Mouse (Mus musculus): ENCODE results near the gene Tnxb. TPM values are rescaled to one million over a fixed set of nuclear protein-coding genes. Genes with fewer than 3 reads are reported as not detected.
A peak's percentile ranks its signal among the peaks of the same experiment; 100 is the strongest.

Tnxb gene
- polyA plus RNA-seq, 1 experiment from 2014 or later: 2.2 TPM

DNA sequence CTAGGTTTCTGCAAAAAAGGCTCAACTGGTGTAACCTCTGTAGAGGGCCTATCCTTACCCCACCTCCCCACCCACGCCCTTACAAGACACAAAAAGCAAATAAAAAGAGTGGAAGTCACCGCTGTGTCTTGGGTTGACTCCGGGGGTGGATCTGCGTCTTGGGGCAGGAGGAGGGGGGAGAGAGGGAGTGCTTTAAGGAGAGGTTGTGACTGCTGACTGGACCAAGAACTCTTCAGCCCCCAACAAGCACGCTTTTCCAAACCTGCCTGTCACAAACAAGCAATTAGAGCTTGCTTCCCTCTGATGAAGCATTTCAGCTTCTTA lies 41.7 kb upstream of the Tnxb start:
- peaks cover 8% of the 10 kb centered on the region; the same call in 1 of the 2 replicates for H3K36me3 ChIP-seq (ENCODE audit: control insufficient read depth, insufficient read depth, low read length)
- WGBS: 26% methylated on average over 5 of the region's 5 CpGs
- peak overlapping the region; percentile 70 for H3K9ac ChIP-seq (ENCODE audit: low read length)
- H3K9me3 ChIP-seq (ENCODE audit: control insufficient read depth, low read length): no peaks in the 10 kb centered on the region
- ATAC-seq (replicated peaks; ENCODE audit: low FRiP score, low TSS enrichment, low read depth) (no peak), DNase-seq (ENCODE audit: low spot score) (no peak)
- peaks cover 45% of the 10 kb centered on the region for H3K4me1 ChIP-seq (replicated peaks; ENCODE audit: control insufficient read depth, insufficient read depth, low read length)
- H3K27ac ChIP-seq (ENCODE audit: low read depth): peak overlapping the region; percentile 95
- H3K27me3 ChIP-seq (replicated peaks; ENCODE audit: control insufficient read depth, insufficient read depth, low read length): peaks cover 36% of the 10 kb centered on the region
- peak overlapping the region; percentile 76 for H3K4me2 ChIP-seq (ENCODE audit: low read length)
- peak overlapping the region; percentile 71 for H3K4me3 ChIP-seq (ENCODE audit: low read depth, low read length)

DNA sequence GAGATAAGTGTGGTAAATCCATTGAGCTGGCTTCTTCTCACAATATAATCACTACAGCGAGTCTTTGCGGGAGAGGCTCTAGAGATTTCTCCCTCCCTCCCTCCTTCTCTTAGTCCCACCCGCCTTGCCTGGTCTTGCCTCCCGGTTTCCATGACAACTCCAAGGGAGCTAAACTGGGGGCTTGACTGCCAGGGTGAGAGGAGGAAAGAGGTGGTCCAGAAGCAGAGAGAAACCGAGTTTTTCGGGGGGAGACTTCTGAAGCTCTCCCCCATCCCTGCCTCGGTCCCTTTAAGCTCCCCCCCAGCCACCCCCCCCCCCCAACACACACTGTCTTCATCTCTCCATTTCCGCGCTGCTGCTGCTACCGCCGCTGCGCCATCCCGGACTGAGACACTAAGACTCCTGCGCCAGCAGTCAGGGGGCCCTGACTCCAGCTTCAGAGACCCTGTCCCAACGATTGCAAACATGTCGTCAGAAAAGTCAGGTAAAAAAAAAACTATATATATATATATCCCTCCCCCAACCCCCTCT lies 41.0 kb upstream of the Tnxb start, which contains the start of gene Prrt1:
TSS of gene Prrt1 (plus strand) at position 313 of the 531 bp plus-strand sequence.
- no peak for ATAC-seq (replicated peaks; ENCODE audit: low FRiP score, low TSS enrichment, low read depth)
- 0 out of 2 replicates have a peak, but pooled peaks cover 8% of the 10 kb centered on the region for H3K36me3 ChIP-seq (ENCODE audit: control insufficient read depth, insufficient read depth, low read length)
- 4% methylated on average over 16 of the region's 16 CpGs for WGBS

GRCm38 (mm10) chr17:34629796-34630603 lies 40.3 kb upstream of the Tnxb start:
- DNase-seq (ENCODE audit: low spot score): no peak
- Histone ChIP-seq H3K4me2 (ENCODE audit: low read length) (peak overlapping the region; percentile 76), H3K36me3 (ENCODE audit: control insufficient read depth, insufficient read depth, low read length) (0 out of 2 replicates have a peak, but pooled peaks cover 6% of the 10 kb centered on the region), H3K4me1 (replicated peaks; ENCODE audit: control insufficient read depth, insufficient read depth, low read length) (peaks cover 45% of the 10 kb centered on the region), H3K9me3 (ENCODE audit: control insufficient read depth, low read length) (no peaks in the 10 kb centered on the region), H3K9ac (ENCODE audit: low read length) (no peak overlapping the region), H3K27ac (ENCODE audit: low read depth) (no peak overlapping the region), H3K4me3 (ENCODE audit: low read depth, low read length) (peak overlapping the region; percentile 71), H3K27me3 (replicated peaks; ENCODE audit: control insufficient read depth, insufficient read depth, low read length) (peaks cover 36% of the 10 kb centered on the region)
- ATAC-seq (replicated peaks; ENCODE audit: low FRiP score, low TSS enrichment, low read depth): no peak
- WGBS: 24% methylated on average over 12 of the region's 12 CpGs

More for the DNA sequence above, 41.0 kb upstream of the Tnxb start, which contains the start of gene Prrt1:
- Histone ChIP-seq H3K4me2 (ENCODE audit: low read length) (peak within 1 kb of the TSS; percentile 76), H3K4me1 (replicated peaks; ENCODE audit: control insufficient read depth, insufficient read depth, low read length) (peaks cover 45% of the 10 kb centered on the region), H3K9ac (ENCODE audit: low read length) (peak within 1 kb of the TSS; percentile 70), H3K9me3 (ENCODE audit: control insufficient read depth, low read length) (no peaks in the 10 kb centered on the region), H3K27ac (ENCODE audit: low read depth) (peak within 1 kb of the TSS; percentile 95), H3K4me3 (ENCODE audit: low read depth, low read length) (peak within 1 kb of the TSS; percentile 71), H3K27me3 (replicated peaks; ENCODE audit: control insufficient read depth, insufficient read depth, low read length) (peaks cover 36% of the 10 kb centered on the region)
- no peak for DNase-seq (ENCODE audit: low spot score)

DNA sequence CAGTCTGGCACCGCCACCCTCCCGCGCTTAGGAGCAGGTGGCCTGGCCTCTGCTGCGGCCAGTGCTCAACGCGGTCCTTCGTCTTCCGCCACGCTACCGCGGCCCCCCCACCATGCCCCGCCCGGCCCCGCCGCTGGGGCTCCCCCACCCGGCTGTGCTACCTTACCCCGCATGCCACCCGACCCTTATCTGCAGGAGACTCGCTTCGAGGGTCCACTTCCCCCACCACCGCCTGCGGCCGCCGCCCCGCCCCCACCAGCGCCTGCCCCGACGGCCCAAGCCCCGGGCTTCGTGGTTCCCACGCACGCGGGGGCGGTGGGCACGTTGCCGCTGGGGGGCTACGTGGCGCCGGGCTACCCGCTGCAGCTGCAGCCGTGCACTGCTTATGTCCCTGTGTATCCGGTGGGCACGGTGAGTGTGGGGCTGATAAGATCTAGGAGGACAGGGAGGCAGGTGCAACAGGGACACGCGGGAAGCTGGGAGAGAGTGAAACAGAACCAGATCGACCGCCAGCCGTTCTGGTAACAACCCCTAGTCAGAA lies 39.5 kb upstream of the Tnxb start:
- H3K4me1 ChIP-seq (replicated peaks; ENCODE audit: control insufficient read depth, insufficient read depth, low read length): peaks cover 45% of the 10 kb centered on the region
- H3K9ac ChIP-seq (ENCODE audit: low read length): no peak overlapping the region
- peaks cover 36% of the 10 kb centered on the region for H3K27me3 ChIP-seq (replicated peaks; ENCODE audit: control insufficient read depth, insufficient read depth, low read length)
- peak overlapping the region; percentile 25 for H3K4me3 ChIP-seq (ENCODE audit: low read depth, low read length)
- H3K27ac ChIP-seq (ENCODE audit: low read depth): no peak overlapping the region
- peak overlapping the region; percentile 41 for H3K4me2 ChIP-seq (ENCODE audit: low read length)
- H3K36me3 ChIP-seq (ENCODE audit: control insufficient read depth, insufficient read depth, low read length): no peaks in the 10 kb centered on the region
- DNase-seq (ENCODE audit: low spot score): no peak
- WGBS: 2% methylated on average over 43 of the region's 48 CpGs
- H3K9me3 ChIP-seq (ENCODE audit: control insufficient read depth, low read length): no peaks in the 10 kb centered on the region
- no peak for ATAC-seq (replicated peaks; ENCODE audit: low FRiP score, low TSS enrichment, low read depth)

GRCm38 (mm10) chr17:34631647-34632046 lies 38.7 kb upstream of the Tnxb start:
- Histone ChIP-seq H3K9ac (ENCODE audit: low read length) (0 out of 2 replicates have a peak overlapping the region, but pooled peaks have one; percentile 13), H3K4me2 (ENCODE audit: low read length) (peak overlapping the region; percentile 74), H3K36me3 (ENCODE audit: control insufficient read depth, insufficient read depth, low read length) (no peaks in the 10 kb centered on the region), H3K27ac (ENCODE audit: low read depth) (no peak overlapping the region), H3K9me3 (ENCODE audit: control insufficient read depth, low read length) (no peaks in the 10 kb centered on the region), H3K4me1 (replicated peaks; ENCODE audit: control insufficient read depth, insufficient read depth, low read length) (peaks cover 39% of the 10 kb centered on the region), H3K27me3 (replicated peaks; ENCODE audit: control insufficient read depth, insufficient read depth, low read length) (peaks cover 36% of the 10 kb centered on the region), H3K4me3 (ENCODE audit: low read depth, low read length) (peak overlapping the region; percentile 35)
- DNase-seq (ENCODE audit: low spot score) (no peak), ATAC-seq (replicated peaks; ENCODE audit: low FRiP score, low TSS enrichment, low read depth) (no peak)
- WGBS: 13% methylated on average over 12 of the region's 12 CpGs

GRCm38 (mm10) chr17:34632261-34632691 lies 38.1 kb upstream of the Tnxb start:
- Histone ChIP-seq H3K27me3 (replicated peaks; ENCODE audit: control insufficient read depth, insufficient read depth, low read length) (peaks cover 36% of the 10 kb centered on the region), H3K36me3 (ENCODE audit: control insufficient read depth, insufficient read depth, low read length) (no peaks in the 10 kb centered on the region), H3K4me1 (replicated peaks; ENCODE audit: control insufficient read depth, insufficient read depth, low read length) (peaks cover 39% of the 10 kb centered on the region), H3K9ac (ENCODE audit: low read length) (0 out of 2 replicates have a peak overlapping the region, but pooled peaks have one; percentile 13), H3K9me3 (ENCODE audit: control insufficient read depth, low read length) (no peaks in the 10 kb centered on the region), H3K4me2 (ENCODE audit: low read length) (peak overlapping the region; percentile 74), H3K4me3 (ENCODE audit: low read depth, low read length) (peak overlapping the region; percentile 35), H3K27ac (ENCODE audit: low read depth) (no peak overlapping the region)
- peak; percentile 84 for DNase-seq (ENCODE audit: low spot score)
- 0 out of 2 replicates have a peak, but pooled peaks have one; percentile 24 for ATAC-seq (replicated peaks; ENCODE audit: low FRiP score, low TSS enrichment, low read depth)
- 1% methylated on average over 26 of the region's 26 CpGs for whole genome bisulfite sequencing

- WGBS: 69% methylated on average over 2 of the region's 2 CpGs
- no peak overlapping the region for H3K4me2 ChIP-seq (ENCODE audit: low read length)
- H3K27me3 ChIP-seq (replicated peaks; ENCODE audit: control insufficient read depth, insufficient read depth, low read length): peaks cover 21% of the 10 kb centered on the region
- ATAC-seq (replicated peaks; ENCODE audit: low FRiP score, low TSS enrichment, low read depth) (no peak), DNase-seq (ENCODE audit: low spot score) (no peak)
- H3K9me3 ChIP-seq (ENCODE audit: control insufficient read depth, low read length): no peaks in the 10 kb centered on the region
- H3K4me1 ChIP-seq (replicated peaks; ENCODE audit: control insufficient read depth, insufficient read depth, low read length): peaks cover 17% of the 10 kb centered on the region
- no peaks in the 10 kb centered on the region for H3K36me3 ChIP-seq (ENCODE audit: control insufficient read depth, insufficient read depth, low read length)
- H3K9ac ChIP-seq (ENCODE audit: low read length): no peak overlapping the region
- H3K4me3 ChIP-seq (ENCODE audit: low read depth, low read length): no peak overlapping the region
- H3K27ac ChIP-seq (ENCODE audit: low read depth): no peak overlapping the region
Observed at GRCm38 (mm10) chr17:34635671-34636070, 34.7 kb upstream of the Tnxb start.

GRCm38 (mm10) chr17:34637459-34637858 lies 32.9 kb upstream of the Tnxb start:
- Histone ChIP-seq H3K27ac (ENCODE audit: low read depth) (no peak overlapping the region), H3K4me2 (ENCODE audit: low read length) (no peak overlapping the region), H3K9me3 (ENCODE audit: control insufficient read depth, low read length) (no peaks in the 10 kb centered on the region), H3K4me1 (replicated peaks; ENCODE audit: control insufficient read depth, insufficient read depth, low read length) (no peaks in the 10 kb centered on the region), H3K36me3 (ENCODE audit: control insufficient read depth, insufficient read depth, low read length) (no peaks in the 10 kb centered on the region), H3K4me3 (ENCODE audit: low read depth, low read length) (no peak overlapping the region), H3K9ac (ENCODE audit: low read length) (no peak overlapping the region), H3K27me3 (replicated peaks; ENCODE audit: control insufficient read depth, insufficient read depth, low read length) (peaks cover 4% of the 10 kb centered on the region; the same call in 1 of the 2 replicates)
- 63% methylated on average over 3 of the region's 3 CpGs for WGBS
- DNase-seq (ENCODE audit: low spot score) (no peak), ATAC-seq (replicated peaks; ENCODE audit: low FRiP score, low TSS enrichment, low read depth) (no peak)

Measured in intestine, embryonic 14.5 days (tissue).